Mouse (Mus musculus) midbrain, embryonic 13.5 days (tissue): ENCODE measurements around the gene Edem2. TPM values are rescaled to one million over a fixed set of nuclear protein-coding genes. Genes with fewer than 3 reads are reported as not detected.
A peak's percentile ranks its signal among the peaks of the same experiment; 100 is the strongest.

Experiments used
- ATAC-seq: fragments of 200-750 bp; cut with Nextera tagmentation; 2 replicates; pipeline ENCODE4 v1.8.0; 2017; ENCODE audit warnings: mild to moderate bottlenecking, moderate TSS enrichment, moderate library complexity
- H3K27ac ChIP-seq: fragments of 300-500 bp; sonication (generic); 2 replicates; pipeline ENCODE4 v1.5.1; 2015; ENCODE audit warnings: inconsistent platforms, mild to moderate bottlenecking, moderate library complexity
- H3K27me3 ChIP-seq: fragments of 300-500 bp; sonication (generic); 2 replicates; pipeline ENCODE4 v1.6.1; 2015; ENCODE audit warnings: mild to moderate bottlenecking, inconsistent platforms
- H3K36me3 ChIP-seq: fragments of 300-500 bp; sonication (generic); 2 replicates; pipeline ENCODE4 v1.6.1; 2015; ENCODE audit warnings: mild to moderate bottlenecking, inconsistent platforms
- H3K4me1 ChIP-seq: fragments of 300-500 bp; sonication (generic); replicated peaks from 2 replicates; pipeline ENCODE4 v1.6.1; 2015; ENCODE audit warnings: inconsistent platforms
- H3K4me2 ChIP-seq: fragments of 300-500 bp; sonication (generic); replicated peaks from 2 replicates; pipeline ENCODE4 v1.6.1; 2015; ENCODE audit warnings: moderate library complexity, mild to moderate bottlenecking, inconsistent platforms
- H3K4me3 ChIP-seq: fragments of 300-500 bp; sonication (generic); replicated peaks from 2 replicates; pipeline ENCODE4 v1.5.1; 2015; ENCODE audit warnings: mild to moderate bottlenecking, inconsistent platforms
- H3K9ac ChIP-seq: fragments of 300-500 bp; sonication (generic); replicated peaks from 2 replicates; pipeline ENCODE4 v1.6.1; 2015; ENCODE audit warnings: mild to moderate bottlenecking, inconsistent platforms
- H3K9me3 ChIP-seq: fragments of 300-500 bp; sonication (generic); 2 replicates; pipeline ENCODE4 v1.6.1; 2016; ENCODE audit warnings: mild to moderate bottlenecking, inconsistent platforms
- WGBS: fragments of 180-500 bp; shearing (Covaris S2); methylation state at CpG from one replicate; pipeline ENCODE4 v1.1.7; 2015; 5-methylcytosine and 5-hydroxymethylcytosine counted together
- polyA plus RNA-seq: library from polyadenylated mRNA; unstranded; fragments of >200 nt; fragmentation: Nextera tagmentation; extraction: Ambion mirVana; gene quantifications from 2 replicates; pipeline ENCODE4 v1.2.1, GENCODE M21; 2015

Gene Edem2
- 44.5 and 46.1 TPM in 2 replicates for polyA plus RNA-seq

GRCm38 (mm10) chr2:155729158-155729645 lies at the start of gene Edem2:
Gene Edem2 (minus strand): TSS chr2:155729475.
- Histone ChIP-seq H3K4me2 (peak within 1 kb of the TSS; percentile 94), H3K4me1 (peaks cover 14% of the 10 kb centered on the region), H3K9me3 (no peaks in the 10 kb centered on the region), H3K27ac (peak within 1 kb of the TSS; percentile 69), H3K4me3 (peak within 1 kb of the TSS; percentile 88), H3K36me3 (peaks cover 14% of the 10 kb centered on the region), H3K27me3 (no peaks in the 10 kb centered on the region), H3K9ac (peak within 1 kb of the TSS; percentile 93)
- 1% methylated on average over 33 of the region's 33 CpGs for WGBS
- ATAC-seq = peak; percentile 98

- 59% methylated on average over 7 of the region's 7 CpGs for WGBS
- Histone ChIP-seq H3K9ac (no peak overlapping the region), H3K4me1 (peaks cover 38% of the 10 kb centered on the region), H3K27ac (no peak overlapping the region), H3K4me3 (no peak overlapping the region), H3K4me2 (no peak overlapping the region), H3K36me3 (no peaks in the 10 kb centered on the region), H3K9me3 (no peaks in the 10 kb centered on the region), H3K27me3 (peaks cover 9% of the 10 kb centered on the region)
- no peak for ATAC-seq
These were observed 49.8 kb upstream of the Edem2 start for GRCm38 (mm10) chr2:155779066-155779465.

GRCm38 (mm10) chr2:155778004-155778403 lies 48.7 kb upstream of the Edem2 start:
- no peak for ATAC-seq
- Histone ChIP-seq H3K4me1 (peaks cover 38% of the 10 kb centered on the region), H3K9ac (no peak overlapping the region), H3K36me3 (no peaks in the 10 kb centered on the region), H3K4me3 (no peak overlapping the region), H3K4me2 (0 out of 2 replicates have a peak overlapping the region, but pooled peaks have one; percentile 7), H3K9me3 (no peaks in the 10 kb centered on the region), H3K27ac (no peak overlapping the region), H3K27me3 (peaks cover 20% of the 10 kb centered on the region)
- 50% methylated on average over 6 of the region's 6 CpGs for WGBS

GRCm38 (mm10) chr2:155777688-155777985 lies 48.4 kb upstream of the Edem2 start:
- Histone ChIP-seq H3K27ac (no peak overlapping the region), H3K9ac (no peak overlapping the region), H3K27me3 (peaks cover 22% of the 10 kb centered on the region), H3K9me3 (no peaks in the 10 kb centered on the region), H3K4me1 (peaks cover 38% of the 10 kb centered on the region), H3K36me3 (no peaks in the 10 kb centered on the region), H3K4me2 (0 out of 2 replicates have a peak overlapping the region, but pooled peaks have one; percentile 7), H3K4me3 (no peak overlapping the region)
- WGBS = 53% methylated on average over 4 of the region's 4 CpGs
- ATAC-seq = no peak

GRCm38 (mm10) chr2:155776824-155777687 lies 47.8 kb upstream of the Edem2 start:
- Histone ChIP-seq H3K9me3 (no peaks in the 10 kb centered on the region), H3K36me3 (no peaks in the 10 kb centered on the region), H3K27ac (no peak overlapping the region), H3K27me3 (peaks cover 25% of the 10 kb centered on the region), H3K9ac (no peak overlapping the region), H3K4me2 (peak overlapping the region; percentile 74; the same call in 1 of the 2 replicates), H3K4me3 (no peak overlapping the region), H3K4me1 (peaks cover 38% of the 10 kb centered on the region)
- ATAC-seq = no peak
- 75% methylated on average over 10 of the region's 10 CpGs for WGBS

- ATAC-seq = peak; percentile 80
- Histone ChIP-seq H3K9ac (peak overlapping the region; percentile 96), H3K4me3 (peak overlapping the region; percentile 79), H3K9me3 (no peaks in the 10 kb centered on the region), H3K4me2 (peak overlapping the region; percentile 74), H3K4me1 (peaks cover 38% of the 10 kb centered on the region), H3K27ac (peak overlapping the region; percentile 84), H3K27me3 (peaks cover 25% of the 10 kb centered on the region), H3K36me3 (no peaks in the 10 kb centered on the region)
- under 1% methylated on average over 43 of the region's 44 CpGs for WGBS
These were observed 46.5 kb upstream of the Edem2 start for GRCm38 (mm10) chr2:155775685-155776263.

- no peak; the same call in 1 of the 2 replicates for ATAC-seq
- Histone ChIP-seq H3K4me2 (peak within 1 kb of the TSS; percentile 74), H3K36me3 (no peaks in the 10 kb centered on the region), H3K4me3 (peak within 1 kb of the TSS; percentile 79), H3K9me3 (no peaks in the 10 kb centered on the region), H3K9ac (peak within 1 kb of the TSS; percentile 96), H3K4me1 (peaks cover 38% of the 10 kb centered on the region), H3K27ac (peak within 1 kb of the TSS; percentile 84), H3K27me3 (peaks cover 25% of the 10 kb centered on the region)
- 2% methylated on average over 38 of the region's 100 CpGs for WGBS
These were observed 45.8 kb upstream of the Edem2 start, which contains the start of gene Mmp24 for GRCm38 (mm10) chr2:155774927-155775684. Gene Mmp24 (plus strand): TSS chr2:155775342.

- WGBS = 60% methylated on average over 11 of the region's 11 CpGs
- ATAC-seq = peak; percentile 22; the same call in 1 of the 2 replicates
These were observed 45.1 kb upstream of the Edem2 start for GRCm38 (mm10) chr2:155774261-155774926.

GRCm38 (mm10) chr2:155773664-155774063 lies 44.4 kb upstream of the Edem2 start:
- Histone ChIP-seq H3K27ac (no peak overlapping the region), H3K9me3 (no peaks in the 10 kb centered on the region), H3K4me3 (no peak overlapping the region), H3K4me1 (peaks cover 32% of the 10 kb centered on the region), H3K9ac (no peak overlapping the region), H3K27me3 (peaks cover 25% of the 10 kb centered on the region), H3K4me2 (no peak overlapping the region), H3K36me3 (no peaks in the 10 kb centered on the region)
- 61% methylated on average over 4 of the region's 4 CpGs for WGBS
- no peak for ATAC-seq

More at GRCm38 (mm10) chr2:155774261-155774926, 45.1 kb upstream of the Edem2 start:
- H3K27me3 ChIP-seq = peaks cover 25% of the 10 kb centered on the region
- no peaks in the 10 kb centered on the region for H3K36me3 ChIP-seq
- H3K4me3 ChIP-seq = peak overlapping the region; percentile 79
- peak overlapping the region; percentile 96; the same call in 1 of the 2 replicates for H3K9ac ChIP-seq
- no peaks in the 10 kb centered on the region for H3K9me3 ChIP-seq
- H3K4me1 ChIP-seq = peaks cover 38% of the 10 kb centered on the region
- H3K4me2 ChIP-seq = peak overlapping the region; percentile 74
- no peak overlapping the region for H3K27ac ChIP-seq

- 52% methylated on average over 13 of the region's 13 CpGs for WGBS
- ATAC-seq = peak; percentile 89
- H3K4me3 ChIP-seq = no peak overlapping the region
These were observed 35.6 kb upstream of the Edem2 start for GRCm38 (mm10) chr2:155764679-155765418.

More at GRCm38 (mm10) chr2:155764679-155765418, 35.6 kb upstream of the Edem2 start:
- H3K9me3 ChIP-seq = no peaks in the 10 kb centered on the region
- H3K4me1 ChIP-seq = no peaks in the 10 kb centered on the region
- no peaks in the 10 kb centered on the region for H3K36me3 ChIP-seq
- no peak overlapping the region for H3K4me2 ChIP-seq
- 0 out of 2 replicates have a peak, but pooled peaks cover 8% of the 10 kb centered on the region for H3K27me3 ChIP-seq
- no peak overlapping the region for H3K27ac ChIP-seq
- H3K9ac ChIP-seq = no peak overlapping the region
